Mouse (Mus musculus) splenic B cell, adult 2 months (primary cell): ENCODE results near the gene Zfp27.

Experiments used
- DNase-seq: peaks from one replicate; pipeline ENCODE4 v3.0.0-alpha.2; 2011; ENCODE audit warnings: low read depth, low spot score
- H3K27me3 ChIP-seq: 2 replicates; pipeline ENCODE4 v1.6.1; 2012; ENCODE audit warnings: mild to moderate bottlenecking, low read length, moderate library complexity, mixed read lengths; ENCODE audit not compliant: control insufficient read depth, poor library complexity, insufficient read depth, severe bottlenecking
- H3K36me3 ChIP-seq: 2 replicates; pipeline ENCODE4 v1.6.1; 2012; ENCODE audit warnings: mild to moderate bottlenecking, low read length, moderate library complexity, mixed read lengths; ENCODE audit not compliant: control insufficient read depth, poor library complexity, insufficient read depth, severe bottlenecking

The Zfp27 gene

GRCm38 (mm10) chr7:29905966-29906681 is at the start of gene Zfp27:
Gene Zfp27, minus strand, starts transcription at chr7:29906572.
- Histone ChIP-seq H3K27me3 (no peaks in the 10 kb centered on the region), H3K36me3 (no peaks in the 10 kb centered on the region; the same call in 1 of the 2 replicates)
- DNase-seq, result peak; percentile 92

- H3K36me3 ChIP-seq, result 0 out of 2 replicates have a peak, but pooled peaks cover 1% of the 10 kb centered on the region
- no peaks in the 10 kb centered on the region for H3K27me3 ChIP-seq
- peak; percentile 57 for DNase-seq
Measured at GRCm38 (mm10) chr7:29954731-29955130, 48.4 kb upstream of the Zfp27 start.

- H3K36me3 ChIP-seq, result 0 out of 2 replicates have a peak, but pooled peaks cover 3% of the 10 kb centered on the region
- no peaks in the 10 kb centered on the region for H3K27me3 ChIP-seq
- peak; percentile 69 for DNase-seq
Measured at GRCm38 (mm10) chr7:29953513-29954401, 47.4 kb upstream of the Zfp27 start, which contains the start of gene Zfp74. Gene Zfp74, minus strand, starts transcription at chr7:29954089.

GRCm38 (mm10) chr7:29953086-29953485 is 46.7 kb upstream of the Zfp27 start:
- Histone ChIP-seq H3K27me3 (no peaks in the 10 kb centered on the region), H3K36me3 (0 out of 2 replicates have a peak, but pooled peaks cover 3% of the 10 kb centered on the region)
- DNase-seq, result no peak

GRCm38 (mm10) chr7:29944201-29944600 is 37.8 kb upstream of the Zfp27 start:
- Histone ChIP-seq H3K27me3 (no peaks in the 10 kb centered on the region), H3K36me3 (peaks cover 4% of the 10 kb centered on the region; the same call in 1 of the 2 replicates)
- DNase-seq, result no peak

- H3K36me3 ChIP-seq, result peaks cover 4% of the 10 kb centered on the region; the same call in 1 of the 2 replicates
- no peaks in the 10 kb centered on the region for H3K27me3 ChIP-seq
- DNase-seq, result no peak
Measured at GRCm38 (mm10) chr7:29943720-29944119, 37.3 kb upstream of the Zfp27 start.

GRCm38 (mm10) chr7:29942740-29943139 is 36.4 kb upstream of the Zfp27 start:
- DNase-seq, result no peak
- peaks cover 4% of the 10 kb centered on the region; the same call in 1 of the 2 replicates for H3K36me3 ChIP-seq
- H3K27me3 ChIP-seq, result no peaks in the 10 kb centered on the region

GRCm38 (mm10) chr7:29941027-29941426 is 34.7 kb upstream of the Zfp27 start:
- no peak for DNase-seq
- Histone ChIP-seq H3K27me3 (no peaks in the 10 kb centered on the region), H3K36me3 (peaks cover 4% of the 10 kb centered on the region; the same call in 1 of the 2 replicates)

- peak; percentile 51 for DNase-seq
- Histone ChIP-seq H3K36me3 (peaks cover 6% of the 10 kb centered on the region), H3K27me3 (no peaks in the 10 kb centered on the region)
Measured at GRCm38 (mm10) chr7:29938856-29939255, 32.5 kb upstream of the Zfp27 start.

GRCm38 (mm10) chr7:29922780-29923179 is 16.4 kb upstream of the Zfp27 start:
- DNase-seq, result no peak
- no peaks in the 10 kb centered on the region for H3K27me3 ChIP-seq
- H3K36me3 ChIP-seq, result no peaks in the 10 kb centered on the region

- DNase-seq, result no peak
- H3K36me3 ChIP-seq, result no peaks in the 10 kb centered on the region
- no peaks in the 10 kb centered on the region for H3K27me3 ChIP-seq
Measured at GRCm38 (mm10) chr7:29921439-29922093, 15.2 kb upstream of the Zfp27 start.

GRCm38 (mm10) chr7:29918062-29918453 is 11.7 kb upstream of the Zfp27 start:
- DNase-seq, result no peak
- Histone ChIP-seq H3K27me3 (no peaks in the 10 kb centered on the region), H3K36me3 (peaks cover 11% of the 10 kb centered on the region)

- H3K27me3 ChIP-seq, result no peaks in the 10 kb centered on the region
- no peak for DNase-seq
- H3K36me3 ChIP-seq, result peaks cover 14% of the 10 kb centered on the region
Measured at GRCm38 (mm10) chr7:29917371-29918061, 11.1 kb upstream of the Zfp27 start.

GRCm38 (mm10) chr7:29912172-29912571 is 5.8 kb upstream of the Zfp27 start:
- Histone ChIP-seq H3K36me3 (peaks cover 16% of the 10 kb centered on the region), H3K27me3 (no peaks in the 10 kb centered on the region)
- DNase-seq, result no peak
